Mouse (Mus musculus) cerebellum, adult 2 months (tissue): Measurements from ENCODE around the gene Lpcat3. TPM values are rescaled to one million over a fixed set of nuclear protein-coding genes. Genes with fewer than 3 reads are reported as not detected.

Source experiments
- DNase-seq, 2 experiments: peaks; one replicate each; pipeline ENCODE4 v3.0.0; 2021
- H3K27ac ChIP-seq: fragments of 200-500 bp; 2 replicates; pipeline ENCODE4 v1.5.1; 2012; ENCODE audit warnings: low read length, control low read depth, inconsistent platforms; ENCODE audit not compliant: insufficient read depth
- H3K27me3 ChIP-seq: fragments of 200-500 bp; 2 replicates; pipeline ENCODE4 v1.6.1; 2012; ENCODE audit warnings: inconsistent platforms, mild to moderate bottlenecking, low read length, moderate library complexity; ENCODE audit not compliant: control insufficient read depth, insufficient read depth
- H3K4me1 ChIP-seq: fragments of 200-500 bp; 2 replicates; pipeline ENCODE4 v1.6.1; 2011; ENCODE audit warnings: low read length; ENCODE audit not compliant: control insufficient read depth, insufficient read depth
- H3K4me3 ChIP-seq: fragments of 200-500 bp; replicated peaks from 2 replicates; pipeline ENCODE3; 2011; ENCODE audit warnings: mild to moderate bottlenecking, low read depth, low read length, control low read depth; ENCODE audit not compliant: insufficient read depth
- CTCF ChIP-seq: fragments of 200-500 bp; IDR thresholded peaks from 2 replicates; pipeline ENCODE4 v1.5.1; 2011; ENCODE audit warnings: low read depth, mild to moderate bottlenecking, control low read depth, low read length, moderate library complexity, borderline replicate concordance; ENCODE audit not compliant: insufficient read depth
- POLR2A ChIP-seq: fragments of 200-500 bp; IDR thresholded peaks from 2 replicates; pipeline ENCODE4 v1.6.1; 2011; ENCODE audit warnings: low read length, control low read depth, borderline replicate concordance; ENCODE audit not compliant: insufficient read depth
- WGBS: fragments of 180-500 bp; shearing (Covaris S2); methylation state at CpG from one replicate; pipeline ENCODE4 v1.1.7; 2018; 5-methylcytosine and 5-hydroxymethylcytosine counted together
- polyA plus RNA-seq: library from polyadenylated mRNA; depleted of rRNA; stranded (reverse); fragments of >200 nt; gene quantifications from 2 replicates; pipeline ENCODE4 v1.2.3, GENCODE M21; 2012

Lpcat3 gene
- polyA plus RNA-seq, 1 experiment: 56.4 TPM

- Histone ChIP-seq H3K27ac (peak overlapping the region; percentile 56), H3K27me3 (no peaks in the 10 kb centered on the region), H3K4me3 (no peak overlapping the region), H3K4me1 (peaks cover 30% of the 10 kb centered on the region)
- DNase-seq: peak; percentile 69 to 77
- WGBS: 32% methylated on average over 15 of the region's 15 CpGs
- no peak for TF ChIP-seq CTCF
- TF ChIP-seq POLR2A: no peak
These were observed 31.5 kb downstream of the Lpcat3 start for GRCm38 (mm10) chr6:124694166-124694955.

- peaks cover 40% of the 10 kb centered on the region for H3K4me1 ChIP-seq
- 66% methylated on average over 7 of the region's 7 CpGs for WGBS
- no peak overlapping the region for H3K4me3 ChIP-seq
- DNase-seq: no peak
- no peaks in the 10 kb centered on the region for H3K27me3 ChIP-seq
- TF ChIP-seq POLR2A (no peak), CTCF (no peak)
- no peak overlapping the region for H3K27ac ChIP-seq
These were observed 33.8 kb downstream of the Lpcat3 start for GRCm38 (mm10) chr6:124696441-124697150.

DNA sequence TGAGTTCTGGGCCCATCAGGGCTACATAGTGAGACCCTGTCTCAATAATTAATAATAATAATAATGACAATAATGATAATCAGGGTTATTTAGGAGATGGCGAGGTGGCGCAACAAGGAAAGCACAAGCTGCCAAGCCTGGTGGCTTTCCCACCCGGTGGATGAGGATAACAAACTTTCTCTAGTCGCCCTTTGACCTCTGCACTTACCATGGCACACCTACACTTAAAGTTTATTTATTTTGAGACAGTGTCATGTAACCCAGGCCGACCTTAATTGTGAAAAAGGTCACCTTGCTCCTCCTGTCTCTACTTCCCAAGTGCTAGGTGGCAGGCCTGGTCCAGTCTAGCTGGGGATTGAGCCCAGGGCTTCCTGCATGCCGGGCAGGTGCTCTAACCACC, 35.9 kb downstream of the Lpcat3 start:
- H3K27me3 ChIP-seq: no peaks in the 10 kb centered on the region
- DNase-seq: no peak
- H3K4me1 ChIP-seq: peaks cover 34% of the 10 kb centered on the region
- no peak overlapping the region for H3K4me3 ChIP-seq
- peak overlapping the region; percentile 25; the same call in 1 of the 2 replicates for H3K27ac ChIP-seq
- WGBS: 90% methylated on average over 6 of the region's 6 CpGs
- TF ChIP-seq POLR2A (no peak), CTCF (no peak)

DNA sequence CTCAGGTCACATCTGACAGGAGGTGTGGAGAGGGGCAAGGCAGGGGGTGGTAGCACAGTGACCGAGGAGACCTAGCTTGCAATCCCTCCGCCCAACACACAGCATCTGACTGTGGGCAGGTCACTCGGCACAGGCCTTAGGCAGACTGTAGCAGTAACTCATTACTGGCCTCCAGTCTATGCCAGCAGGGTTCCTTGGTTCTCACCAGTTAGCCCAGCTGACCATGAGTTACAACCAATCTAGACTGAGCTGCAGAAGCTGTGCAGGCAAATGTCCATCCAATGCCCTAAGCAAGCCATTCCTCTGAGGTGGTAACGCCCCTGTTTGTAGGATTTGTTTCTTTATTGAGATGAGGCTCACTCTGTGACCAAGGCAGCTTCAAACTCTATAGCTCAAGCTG, 36.5 kb downstream of the Lpcat3 start:
- Histone ChIP-seq H3K27ac (peak overlapping the region; percentile 25; the same call in 1 of the 2 replicates), H3K27me3 (no peaks in the 10 kb centered on the region), H3K4me3 (no peak overlapping the region), H3K4me1 (peaks cover 27% of the 10 kb centered on the region)
- TF ChIP-seq CTCF (no peak), POLR2A (no peak)
- peak; percentile 43 to 60 for DNase-seq
- 22% methylated on average over 4 of the region's 4 CpGs for WGBS

- DNase-seq: peak; percentile 54 to 69
- Histone ChIP-seq H3K4me3 (no peak overlapping the region), H3K27me3 (no peaks in the 10 kb centered on the region), H3K27ac (peak overlapping the region; percentile 26), H3K4me1 (peaks cover 22% of the 10 kb centered on the region)
- WGBS: 39% methylated on average over 11 of the region's 11 CpGs
- TF ChIP-seq CTCF (no peak), POLR2A (no peak)
These were observed 37.3 kb downstream of the Lpcat3 start for GRCm38 (mm10) chr6:124699962-124700610.

DNA sequence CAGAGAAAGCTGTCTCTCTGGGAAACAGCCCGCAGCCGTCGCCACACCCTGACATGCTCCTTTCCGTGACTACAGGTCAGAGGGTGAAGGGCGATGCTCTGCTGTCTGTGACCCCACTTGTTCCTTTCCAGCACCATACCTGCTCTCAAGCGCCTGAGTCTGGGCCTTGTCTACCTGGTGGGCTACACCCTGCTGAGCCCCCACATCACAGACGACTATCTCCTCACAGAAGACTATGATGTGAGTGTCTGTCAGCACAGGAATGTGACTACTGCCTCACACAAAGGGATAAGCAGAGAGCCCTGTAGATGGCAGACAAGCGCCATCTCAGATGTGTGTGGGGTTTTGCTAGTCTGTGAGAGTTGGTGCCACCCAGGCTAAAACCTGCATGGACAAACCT, 38.5 kb downstream of the Lpcat3 start:
- TF ChIP-seq CTCF (no peak), POLR2A (no peak)
- peaks cover 21% of the 10 kb centered on the region for H3K4me1 ChIP-seq
- H3K27me3 ChIP-seq: no peaks in the 10 kb centered on the region
- DNase-seq: no peak
- WGBS: 74% methylated on average over 8 of the region's 8 CpGs
- no peak overlapping the region for H3K27ac ChIP-seq
- H3K4me3 ChIP-seq: no peak overlapping the region

DNA sequence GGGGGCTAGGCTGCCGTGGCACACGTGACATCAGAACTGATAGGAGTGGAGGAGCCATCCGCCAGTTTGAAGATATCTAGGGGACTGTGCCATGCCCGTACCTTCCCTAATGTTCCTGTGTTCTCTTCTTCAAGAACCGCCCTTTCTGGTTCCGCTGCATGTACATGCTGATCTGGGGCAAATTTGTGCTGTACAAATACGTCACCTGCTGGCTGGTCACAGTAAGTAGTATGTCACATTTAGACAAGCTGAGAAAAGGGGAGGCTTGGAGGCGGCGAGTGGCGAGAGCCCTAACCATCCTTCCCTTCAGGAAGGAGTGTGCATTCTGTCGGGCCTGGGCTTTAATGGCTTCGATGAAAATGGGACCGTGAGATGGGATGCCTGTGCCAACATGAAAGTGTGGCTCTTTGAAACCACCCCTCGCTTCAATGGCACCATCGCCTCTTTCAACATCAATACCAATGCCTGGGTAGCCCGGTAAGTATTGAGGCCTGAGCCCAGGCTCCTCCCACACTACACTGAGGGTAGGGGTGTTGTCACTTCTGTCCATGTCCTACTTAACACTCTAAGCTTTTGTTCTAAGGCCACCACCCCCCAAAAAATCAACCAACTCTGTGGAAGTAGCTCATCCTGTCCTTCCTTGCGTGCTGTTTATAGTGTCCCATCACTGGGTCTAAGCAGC, 39.4 kb downstream of the Lpcat3 start:
- TF ChIP-seq CTCF (peak; percentile 3; the same call in 1 of the 2 replicates), POLR2A (no peak)
- 88% methylated on average over 17 of the region's 17 CpGs for whole genome bisulfite sequencing
- peaks cover 16% of the 10 kb centered on the region for H3K4me1 ChIP-seq
- H3K27ac ChIP-seq: no peak overlapping the region
- no peaks in the 10 kb centered on the region for H3K27me3 ChIP-seq
- no peak overlapping the region for H3K4me3 ChIP-seq
- no peak for DNase-seq
